Mouse (Mus musculus): ENCODE measurements around the gene Tshz2. TPM values are rescaled to one million over a fixed set of nuclear protein-coding genes. Genes with fewer than 3 reads are reported as not detected.

Gene Tshz2
- polyA plus RNA-seq, 1 experiment from 2014 or later = 3.2 TPM

DNA sequence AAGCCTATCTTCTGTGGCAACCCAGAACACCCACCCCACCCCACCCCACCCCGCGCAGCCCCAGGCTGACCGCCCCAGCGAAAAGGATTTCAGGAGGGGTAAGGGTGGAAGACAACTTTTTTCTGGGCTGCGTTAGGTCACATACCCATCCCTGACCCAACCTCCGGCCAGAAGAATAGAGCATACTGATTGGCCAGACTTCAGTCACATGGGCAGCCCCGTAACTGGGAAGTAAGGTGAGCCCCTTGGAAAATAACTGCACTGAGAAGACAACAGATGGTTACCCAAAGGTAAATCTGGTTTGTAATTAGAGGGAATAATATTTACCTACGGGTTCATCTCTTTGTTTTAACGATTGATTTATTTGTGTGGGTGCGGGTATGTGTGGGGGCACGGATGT is 402.0 kb downstream of the Tshz2 start:
- no peaks in the 10 kb centered on the region for H3K27me3 ChIP-seq (ENCODE audit: control insufficient read depth, insufficient read depth, low read length)
- no peak overlapping the region for H3K27ac ChIP-seq (ENCODE audit: low read length)
- no peaks in the 10 kb centered on the region for H3K36me3 ChIP-seq (ENCODE audit: control insufficient read depth, insufficient read depth)
- no peak overlapping the region for H3K9ac ChIP-seq (ENCODE audit: low read length)
- WGBS = 89% methylated on average over 11 of the region's 11 CpGs
- no peaks in the 10 kb centered on the region for H3K4me1 ChIP-seq (ENCODE audit: control insufficient read depth, insufficient read depth, low read length)
- no peak for ATAC-seq (replicated peaks; ENCODE audit: extremely low read depth, insufficient read depth, low FRiP score)
- no peak overlapping the region for H3K4me3 ChIP-seq (ENCODE audit: low read length)
- H3K9me3 ChIP-seq (replicated peaks; ENCODE audit: control insufficient read depth, low read length) = no peaks in the 10 kb centered on the region
- H3K4me2 ChIP-seq (ENCODE audit: low read depth, low read length) = no peak overlapping the region

GRCm38 (mm10) chr2:170036791-170037241 is 404.0 kb downstream of the Tshz2 start:
- Histone ChIP-seq H3K27me3 (ENCODE audit: control insufficient read depth, insufficient read depth, low read length) (no peaks in the 10 kb centered on the region), H3K9me3 (replicated peaks; ENCODE audit: control insufficient read depth, low read length) (no peaks in the 10 kb centered on the region), H3K4me3 (ENCODE audit: low read length) (no peak overlapping the region), H3K27ac (ENCODE audit: low read length) (no peak overlapping the region), H3K4me1 (ENCODE audit: control insufficient read depth, insufficient read depth, low read length) (no peaks in the 10 kb centered on the region), H3K4me2 (ENCODE audit: low read depth, low read length) (no peak overlapping the region), H3K36me3 (ENCODE audit: control insufficient read depth, insufficient read depth) (no peaks in the 10 kb centered on the region), H3K9ac (ENCODE audit: low read length) (no peak overlapping the region)
- ATAC-seq (replicated peaks; ENCODE audit: extremely low read depth, insufficient read depth, low FRiP score) = no peak
- 67% methylated on average over 11 of the region's 11 CpGs for WGBS

DNA sequence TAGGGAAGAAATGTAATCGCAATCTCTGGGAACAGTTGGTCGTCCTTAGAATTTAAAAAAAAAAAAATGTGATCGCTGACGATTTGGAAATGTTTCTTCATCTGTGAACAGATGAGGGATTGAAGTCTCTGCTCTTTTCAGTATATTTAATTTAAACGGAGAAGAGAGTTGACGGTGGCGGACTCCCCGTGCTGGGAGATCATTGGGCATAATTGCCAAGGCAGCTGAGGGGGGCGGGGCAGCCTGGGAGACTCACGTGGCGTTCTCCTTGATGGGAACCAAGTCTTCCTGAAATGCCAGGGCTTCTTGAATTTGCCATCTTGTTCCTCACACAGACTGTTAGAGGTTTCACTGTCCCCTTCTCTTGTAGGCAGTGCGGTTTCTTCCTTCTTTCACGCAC is 404.5 kb downstream of the Tshz2 start:
- H3K9ac ChIP-seq (ENCODE audit: low read length) = no peak overlapping the region
- WGBS = 73% methylated on average over 13 of the region's 13 CpGs
- H3K36me3 ChIP-seq (ENCODE audit: control insufficient read depth, insufficient read depth) = no peaks in the 10 kb centered on the region
- H3K27me3 ChIP-seq (ENCODE audit: control insufficient read depth, insufficient read depth, low read length) = no peaks in the 10 kb centered on the region
- H3K4me3 ChIP-seq (ENCODE audit: low read length) = no peak overlapping the region
- no peaks in the 10 kb centered on the region for H3K4me1 ChIP-seq (ENCODE audit: control insufficient read depth, insufficient read depth, low read length)
- H3K9me3 ChIP-seq (replicated peaks; ENCODE audit: control insufficient read depth, low read length) = no peaks in the 10 kb centered on the region
- H3K27ac ChIP-seq (ENCODE audit: low read length) = no peak overlapping the region
- no peak overlapping the region for H3K4me2 ChIP-seq (ENCODE audit: low read depth, low read length)
- no peak for ATAC-seq (replicated peaks; ENCODE audit: extremely low read depth, insufficient read depth, low FRiP score)

GRCm38 (mm10) chr2:170039772-170040171 is 407.0 kb downstream of the Tshz2 start:
- WGBS = 79% methylated on average over 14 of the region's 14 CpGs
- Histone ChIP-seq H3K4me1 (ENCODE audit: control insufficient read depth, insufficient read depth, low read length) (no peaks in the 10 kb centered on the region), H3K36me3 (ENCODE audit: control insufficient read depth, insufficient read depth) (no peaks in the 10 kb centered on the region), H3K9ac (ENCODE audit: low read length) (no peak overlapping the region), H3K4me2 (ENCODE audit: low read depth, low read length) (no peak overlapping the region), H3K27me3 (ENCODE audit: control insufficient read depth, insufficient read depth, low read length) (no peaks in the 10 kb centered on the region), H3K9me3 (replicated peaks; ENCODE audit: control insufficient read depth, low read length) (no peaks in the 10 kb centered on the region), H3K27ac (ENCODE audit: low read length) (no peak overlapping the region), H3K4me3 (ENCODE audit: low read length) (no peak overlapping the region)
- no peak for ATAC-seq (replicated peaks; ENCODE audit: extremely low read depth, insufficient read depth, low FRiP score)

DNA sequence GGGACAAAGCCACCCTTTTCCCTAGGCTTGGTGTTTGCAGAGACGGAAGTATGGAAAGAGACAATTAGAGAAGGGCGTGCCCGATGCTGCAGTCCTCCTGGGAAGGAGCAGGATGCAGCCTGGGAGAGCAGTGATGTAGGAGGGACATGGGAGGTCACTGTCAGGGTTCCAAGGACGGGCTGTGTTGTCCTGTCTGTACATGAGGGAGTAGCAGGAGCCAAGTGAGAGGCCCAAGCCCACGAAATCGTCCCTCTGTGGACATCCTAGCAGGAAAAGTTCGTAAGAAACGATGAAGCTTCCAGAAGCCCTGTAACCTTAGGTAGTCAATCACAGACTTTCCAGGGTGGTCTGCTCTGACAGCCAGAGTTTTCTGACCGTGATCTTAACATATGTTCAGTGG is 408.3 kb downstream of the Tshz2 start:
- Histone ChIP-seq H3K4me3 (ENCODE audit: low read length) (no peak overlapping the region), H3K27me3 (ENCODE audit: control insufficient read depth, insufficient read depth, low read length) (no peaks in the 10 kb centered on the region), H3K9me3 (replicated peaks; ENCODE audit: control insufficient read depth, low read length) (no peaks in the 10 kb centered on the region; the same call in 1 of the 2 replicates), H3K27ac (ENCODE audit: low read length) (no peak overlapping the region), H3K4me2 (ENCODE audit: low read depth, low read length) (no peak overlapping the region), H3K36me3 (ENCODE audit: control insufficient read depth, insufficient read depth) (no peaks in the 10 kb centered on the region), H3K9ac (ENCODE audit: low read length) (no peak overlapping the region), H3K4me1 (ENCODE audit: control insufficient read depth, insufficient read depth, low read length) (no peaks in the 10 kb centered on the region)
- 61% methylated on average over 9 of the region's 9 CpGs for WGBS
- no peak for ATAC-seq (replicated peaks; ENCODE audit: extremely low read depth, insufficient read depth, low FRiP score)

DNA sequence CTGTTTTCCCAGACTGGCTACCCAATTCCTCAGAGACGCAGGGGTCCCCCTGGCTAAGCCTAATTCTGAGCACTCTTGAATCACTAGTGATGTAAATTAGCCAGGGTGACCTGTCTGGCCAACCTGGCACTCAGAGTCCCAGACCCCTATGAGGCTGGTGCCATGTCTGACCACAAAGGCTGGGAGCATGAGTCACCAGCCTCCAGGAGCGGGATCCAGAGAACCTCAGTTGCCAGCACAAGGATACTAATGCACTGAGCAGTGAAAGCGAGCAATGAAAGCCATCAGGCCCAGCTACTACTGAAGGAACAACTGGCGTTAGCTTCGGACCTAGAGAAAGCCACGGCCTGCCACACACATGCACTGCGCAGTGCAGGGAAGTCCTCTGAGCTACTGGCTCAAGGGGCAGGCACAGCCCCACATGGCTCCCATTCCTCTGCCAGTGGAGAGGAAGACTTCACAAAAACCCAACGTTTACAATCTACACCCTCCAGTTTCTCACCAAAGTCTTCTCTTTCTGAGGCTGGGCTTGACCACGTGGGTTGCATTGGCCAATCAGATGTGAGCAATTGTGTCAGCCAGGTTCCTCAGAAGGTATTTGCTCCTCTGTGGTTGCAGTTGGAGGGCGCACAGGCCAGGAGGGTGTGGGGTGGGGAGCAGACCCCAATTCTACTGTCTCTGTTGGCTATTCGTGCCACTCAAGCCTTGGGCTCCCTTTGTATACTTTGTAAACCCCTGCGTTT is 409.8 kb downstream of the Tshz2 start:
- no peaks in the 10 kb centered on the region for H3K36me3 ChIP-seq (ENCODE audit: control insufficient read depth, insufficient read depth)

DNA sequence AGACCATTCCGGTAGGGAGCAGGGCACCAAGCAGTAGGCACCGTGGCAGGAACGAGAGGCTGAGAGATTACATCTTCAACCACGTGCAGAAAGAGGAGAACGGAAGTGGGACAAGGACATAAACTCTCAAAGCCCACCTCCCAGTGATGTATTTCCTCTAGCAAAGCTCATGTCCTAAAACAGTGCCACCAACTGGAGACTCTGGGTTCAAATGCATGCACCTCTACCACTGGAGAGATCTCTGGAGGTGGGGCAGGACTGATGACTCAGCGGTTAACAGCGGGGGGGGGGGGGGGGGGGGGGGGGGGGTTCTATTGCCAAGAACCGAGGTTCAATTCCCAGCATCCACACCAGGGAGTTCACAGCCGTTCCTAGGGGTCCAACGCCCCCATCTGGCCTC is 410.5 kb downstream of the Tshz2 start:
- Histone ChIP-seq H3K4me2 (ENCODE audit: low read depth, low read length) (no peak overlapping the region), H3K27ac (ENCODE audit: low read length) (no peak overlapping the region), H3K9ac (ENCODE audit: low read length) (no peak overlapping the region), H3K36me3 (ENCODE audit: control insufficient read depth, insufficient read depth) (no peaks in the 10 kb centered on the region), H3K4me1 (ENCODE audit: control insufficient read depth, insufficient read depth, low read length) (no peaks in the 10 kb centered on the region), H3K4me3 (ENCODE audit: low read length) (no peak overlapping the region), H3K9me3 (replicated peaks; ENCODE audit: control insufficient read depth, low read length) (no peaks in the 10 kb centered on the region; the same call in 1 of the 2 replicates), H3K27me3 (ENCODE audit: control insufficient read depth, insufficient read depth, low read length) (no peaks in the 10 kb centered on the region)
- 77% methylated on average over 8 of the region's 10 CpGs for WGBS
- ATAC-seq (replicated peaks; ENCODE audit: extremely low read depth, insufficient read depth, low FRiP score) = no peak

More for the DNA sequence above, 409.8 kb downstream of the Tshz2 start:
- 76% methylated on average over 12 of the region's 12 CpGs for WGBS
- Histone ChIP-seq H3K4me1 (ENCODE audit: control insufficient read depth, insufficient read depth, low read length) (no peaks in the 10 kb centered on the region), H3K27ac (ENCODE audit: low read length) (no peak overlapping the region), H3K4me2 (ENCODE audit: low read depth, low read length) (no peak overlapping the region), H3K9ac (ENCODE audit: low read length) (no peak overlapping the region), H3K27me3 (ENCODE audit: control insufficient read depth, insufficient read depth, low read length) (no peaks in the 10 kb centered on the region), H3K4me3 (ENCODE audit: low read length) (no peak overlapping the region), H3K9me3 (replicated peaks; ENCODE audit: control insufficient read depth, low read length) (no peaks in the 10 kb centered on the region; the same call in 1 of the 2 replicates)
- no peak for ATAC-seq (replicated peaks; ENCODE audit: extremely low read depth, insufficient read depth, low FRiP score)

DNA sequence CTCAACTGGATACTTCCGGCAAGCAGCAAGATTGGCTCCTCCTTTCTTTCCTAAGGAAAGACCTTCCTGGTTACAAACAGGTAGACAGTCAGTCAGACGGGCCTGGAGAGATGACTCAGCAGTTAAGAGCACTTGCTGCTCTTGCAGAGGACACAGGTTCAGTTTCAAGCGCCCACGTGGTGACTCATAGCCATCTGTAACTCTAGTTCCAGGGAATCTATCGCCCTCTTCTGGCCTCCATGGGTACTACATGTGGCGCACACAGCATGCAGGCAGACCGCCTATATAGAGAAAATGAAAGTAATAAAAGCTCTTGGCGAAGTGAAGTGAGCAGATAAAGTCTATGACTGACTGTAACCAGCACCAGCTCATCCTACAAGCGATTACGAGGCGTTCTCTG is 413.1 kb downstream of the Tshz2 start:
- H3K4me2 ChIP-seq (ENCODE audit: low read depth, low read length) = no peak overlapping the region
- no peaks in the 10 kb centered on the region for H3K36me3 ChIP-seq (ENCODE audit: control insufficient read depth, insufficient read depth)
- no peak overlapping the region for H3K27ac ChIP-seq (ENCODE audit: low read length)
- H3K27me3 ChIP-seq (ENCODE audit: control insufficient read depth, insufficient read depth, low read length) = no peaks in the 10 kb centered on the region
- H3K9ac ChIP-seq (ENCODE audit: low read length) = no peak overlapping the region
- no peak overlapping the region for H3K4me3 ChIP-seq (ENCODE audit: low read length)
- H3K9me3 ChIP-seq (replicated peaks; ENCODE audit: control insufficient read depth, low read length) = no peaks in the 10 kb centered on the region; the same call in 1 of the 2 replicates
- H3K4me1 ChIP-seq (ENCODE audit: control insufficient read depth, insufficient read depth, low read length) = no peaks in the 10 kb centered on the region
- 79% methylated on average over 11 of the region's 11 CpGs for WGBS
- no peak for ATAC-seq (replicated peaks; ENCODE audit: extremely low read depth, insufficient read depth, low FRiP score)

DNA sequence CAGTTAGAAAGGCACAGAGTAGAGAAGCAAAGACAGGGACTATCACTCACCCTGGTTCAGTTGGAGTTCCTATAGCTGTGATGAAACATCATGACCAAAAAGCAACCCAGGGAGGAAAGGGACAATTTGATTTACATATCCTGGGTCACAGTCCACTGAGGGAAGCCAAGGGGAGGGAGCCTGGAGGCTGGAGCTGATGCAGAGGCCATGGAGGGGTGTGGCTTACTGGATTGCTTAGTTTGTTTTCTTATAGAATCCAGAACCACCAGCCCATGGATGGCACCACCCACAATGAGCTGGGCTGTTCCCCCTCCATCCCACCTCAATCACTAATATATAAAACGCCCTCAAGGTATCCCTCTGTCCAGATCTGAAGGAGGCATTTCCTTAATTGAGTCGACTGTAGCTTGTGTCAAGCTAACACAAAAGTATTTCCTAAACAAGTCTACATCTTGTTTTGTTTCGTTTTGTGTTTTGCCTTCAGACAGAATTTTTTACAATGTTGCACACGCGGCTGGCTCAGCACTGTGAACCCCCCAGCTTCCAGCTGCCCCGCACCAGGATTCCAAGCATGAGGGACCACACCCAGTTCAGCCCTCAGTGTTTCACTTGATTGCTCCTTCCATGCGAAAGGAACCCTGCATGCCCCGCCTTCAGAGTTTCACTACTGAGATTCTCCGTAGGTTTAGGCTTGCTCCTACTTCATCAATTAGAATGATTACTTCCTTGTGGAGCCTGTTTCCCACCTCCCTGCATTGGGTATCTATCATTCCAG is 413.7 kb downstream of the Tshz2 start:
- H3K27ac ChIP-seq (ENCODE audit: low read length) = no peak overlapping the region
- ATAC-seq (replicated peaks; ENCODE audit: extremely low read depth, insufficient read depth, low FRiP score) = no peak
- no peak overlapping the region for H3K9ac ChIP-seq (ENCODE audit: low read length)
- no peak overlapping the region for H3K4me3 ChIP-seq (ENCODE audit: low read length)
- no peaks in the 10 kb centered on the region for H3K27me3 ChIP-seq (ENCODE audit: control insufficient read depth, insufficient read depth, low read length)
- no peak overlapping the region for H3K4me2 ChIP-seq (ENCODE audit: low read depth, low read length)
- H3K4me1 ChIP-seq (ENCODE audit: control insufficient read depth, insufficient read depth, low read length) = no peaks in the 10 kb centered on the region
- H3K9me3 ChIP-seq (replicated peaks; ENCODE audit: control insufficient read depth, low read length) = no peaks in the 10 kb centered on the region; the same call in 1 of the 2 replicates
- 85% methylated on average over 9 of the region's 9 CpGs for WGBS
- no peaks in the 10 kb centered on the region for H3K36me3 ChIP-seq (ENCODE audit: control insufficient read depth, insufficient read depth)
